Mouse (Mus musculus) stomach, postnatal 0 days (tissue): ENCODE data around the gene Tbata.

ENCODE experiments used
- CTCF ChIP-seq: IDR thresholded peaks from 2 replicates; pipeline ENCODE4 v1.5.1; 2016; ENCODE audit warnings: antibody characterized with exemption, low read depth, mild to moderate bottlenecking, moderate library complexity
- EP300 ChIP-seq: optimal IDR thresholded peaks from 2 replicates; pipeline ENCODE3; 2016; ENCODE audit warnings: antibody characterized with exemption

- TF ChIP-seq CTCF: no peak
- no peak for TF ChIP-seq EP300
Measured at GRCm38 (mm10) chr10:61231756-61232155, 60.0 kb downstream of the Tbata start.
